Mouse (Mus musculus): Measurements from ENCODE around the gene Pnmt. TPM values are rescaled to one million over a fixed set of nuclear protein-coding genes. Genes with fewer than 3 reads are reported as not detected.

Gene Pnmt
- polyA plus RNA-seq, 1 experiment from 2014 or later, result 3.8 TPM

DNA sequence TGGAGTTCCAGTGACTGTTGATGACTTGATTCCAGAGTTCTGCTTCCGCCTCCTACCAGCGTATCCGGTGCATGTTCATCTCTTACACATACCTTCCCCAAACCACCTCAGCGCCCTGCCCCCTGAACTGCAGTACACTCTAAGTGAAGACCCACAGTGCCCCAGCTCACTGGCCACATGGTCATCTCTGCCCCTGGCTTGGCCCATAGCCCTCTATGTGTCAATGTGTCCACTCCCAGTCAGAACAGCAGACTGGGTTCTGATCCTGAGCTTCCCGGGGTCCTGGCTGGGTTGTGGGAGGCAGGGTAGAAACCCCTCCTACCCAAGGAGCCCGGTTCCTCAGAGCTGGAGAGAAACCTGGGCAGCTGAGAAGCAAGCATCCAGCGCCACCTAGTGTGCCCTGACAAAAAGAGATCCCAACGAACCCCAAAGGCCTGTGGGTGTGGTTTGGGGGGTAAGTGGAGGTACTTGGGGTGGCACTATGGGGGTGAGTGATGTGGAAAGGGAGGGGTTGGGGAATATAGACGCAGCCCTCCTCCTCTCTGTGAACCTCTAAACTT is 3.1 kb downstream of the Pnmt start:
- Histone ChIP-seq H3K27me3 (peaks cover 57% of the 10 kb centered on the region), H3K9me3 (replicated peaks) (no peaks in the 10 kb centered on the region), H3K27ac (no peak overlapping the region), H3K4me2 (no peak overlapping the region), H3K9ac (no peak overlapping the region), H3K4me3 (replicated peaks) (no peak overlapping the region), H3K4me1 (peaks cover 79% of the 10 kb centered on the region), H3K36me3 (no peaks in the 10 kb centered on the region)
- ATAC-seq (replicated peaks; ENCODE audit: low FRiP score), result no peak
- 21% methylated on average over 9 of the region's 9 CpGs for WGBS

GRCm38 (mm10) chr11:98390141-98390540 is 3.9 kb downstream of the Pnmt start:
- WGBS, result 77% methylated on average over 12 of the region's 12 CpGs
- no peaks in the 10 kb centered on the region for H3K9me3 ChIP-seq (replicated peaks)
- no peak for ATAC-seq (replicated peaks; ENCODE audit: low FRiP score)
- no peaks in the 10 kb centered on the region for H3K36me3 ChIP-seq
- H3K4me2 ChIP-seq, result no peak overlapping the region
- peaks cover 81% of the 10 kb centered on the region for H3K4me1 ChIP-seq
- H3K4me3 ChIP-seq (replicated peaks), result no peak overlapping the region
- H3K9ac ChIP-seq, result no peak overlapping the region
- peaks cover 48% of the 10 kb centered on the region for H3K27me3 ChIP-seq
- no peak overlapping the region for H3K27ac ChIP-seq

- H3K27me3 ChIP-seq, result peaks cover 29% of the 10 kb centered on the region
- peaks cover 68% of the 10 kb centered on the region for H3K4me1 ChIP-seq
- WGBS, result 10% methylated on average over 6 of the region's 8 CpGs
- 0 out of 2 replicates have a peak overlapping the region, but pooled peaks have one; percentile 1 for H3K4me2 ChIP-seq
- no peak overlapping the region for H3K4me3 ChIP-seq (replicated peaks)
- no peaks in the 10 kb centered on the region for H3K36me3 ChIP-seq
- ATAC-seq (replicated peaks; ENCODE audit: low FRiP score), result no peak; the same call in 1 of the 2 replicates
- peak overlapping the region; percentile 46 for H3K27ac ChIP-seq
- no peak overlapping the region for H3K9ac ChIP-seq
- H3K9me3 ChIP-seq (replicated peaks), result no peaks in the 10 kb centered on the region
Measured at GRCm38 (mm10) chr11:98392034-98392433, 5.8 kb downstream of the Pnmt start.

DNA sequence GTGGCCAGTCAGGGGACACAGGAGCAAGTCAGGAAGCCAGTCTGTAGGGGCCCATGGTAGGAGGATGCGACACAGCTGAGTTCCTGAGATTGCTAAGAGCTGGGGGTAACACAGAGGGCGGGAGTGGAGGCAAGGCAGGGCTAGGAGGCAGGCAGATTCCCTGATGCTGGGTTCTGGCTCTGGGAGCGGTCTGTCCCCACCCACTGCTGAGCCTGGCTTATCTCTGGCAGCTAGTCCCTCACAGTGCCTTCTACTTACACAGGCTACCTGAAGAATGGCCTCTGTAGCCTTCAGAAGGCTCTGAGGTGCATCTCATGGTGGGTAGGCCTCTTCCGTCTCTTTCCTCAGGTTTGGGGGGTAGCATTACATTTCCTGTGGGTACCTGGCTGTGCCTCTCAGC is 6.4 kb downstream of the Pnmt start:
- H3K9ac ChIP-seq, result no peak overlapping the region
- ATAC-seq (replicated peaks; ENCODE audit: low FRiP score), result 0 out of 2 replicates have a peak, but pooled peaks have one; percentile 17
- H3K4me2 ChIP-seq, result 0 out of 2 replicates have a peak overlapping the region, but pooled peaks have one; percentile 1
- no peaks in the 10 kb centered on the region for H3K9me3 ChIP-seq (replicated peaks)
- H3K36me3 ChIP-seq, result 0 out of 2 replicates have a peak, but pooled peaks cover 3% of the 10 kb centered on the region
- H3K27me3 ChIP-seq, result peaks cover 23% of the 10 kb centered on the region
- H3K4me3 ChIP-seq (replicated peaks), result no peak overlapping the region
- peaks cover 62% of the 10 kb centered on the region for H3K4me1 ChIP-seq
- 51% methylated on average over 4 of the region's 4 CpGs for WGBS
- peak overlapping the region; percentile 46 for H3K27ac ChIP-seq

GRCm38 (mm10) chr11:98393317-98393716 is 7.1 kb downstream of the Pnmt start:
- 65% methylated on average over 6 of the region's 6 CpGs for WGBS
- Histone ChIP-seq H3K4me1 (peaks cover 56% of the 10 kb centered on the region), H3K4me3 (replicated peaks) (no peak overlapping the region), H3K9ac (no peak overlapping the region), H3K27ac (peak overlapping the region; percentile 46), H3K36me3 (0 out of 2 replicates have a peak, but pooled peaks cover 6% of the 10 kb centered on the region), H3K27me3 (peaks cover 17% of the 10 kb centered on the region), H3K4me2 (no peak overlapping the region), H3K9me3 (replicated peaks) (no peaks in the 10 kb centered on the region)
- peak; percentile 27; the same call in 1 of the 2 replicates for ATAC-seq (replicated peaks; ENCODE audit: low FRiP score)

DNA sequence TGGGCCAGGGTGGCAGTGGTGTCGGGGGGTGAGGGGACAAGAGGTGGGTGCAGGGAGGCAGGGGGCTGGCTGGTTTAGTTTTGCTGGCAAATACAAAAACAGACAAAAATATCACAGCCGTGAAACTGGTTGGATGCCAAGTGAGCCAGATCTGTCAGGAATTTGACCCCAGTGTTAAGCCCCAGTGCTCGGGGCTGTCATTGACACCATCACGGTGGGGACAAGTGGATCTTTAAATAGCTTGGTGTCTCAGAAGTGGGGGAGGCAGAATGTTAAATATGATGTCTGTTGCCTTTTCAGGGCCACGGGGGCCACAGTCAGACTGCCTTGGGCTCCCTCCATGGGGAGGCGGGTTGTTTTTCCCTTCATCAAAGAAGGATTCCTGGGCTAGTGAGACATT is 8.1 kb downstream of the Pnmt start:
- 0 out of 2 replicates have a peak, but pooled peaks cover 6% of the 10 kb centered on the region for H3K36me3 ChIP-seq
- WGBS, result 28% methylated on average over 6 of the region's 6 CpGs
- peaks cover 17% of the 10 kb centered on the region for H3K27me3 ChIP-seq
- H3K27ac ChIP-seq, result peak overlapping the region; percentile 46
- H3K9ac ChIP-seq, result no peak overlapping the region
- H3K4me2 ChIP-seq, result no peak overlapping the region
- no peaks in the 10 kb centered on the region for H3K9me3 ChIP-seq (replicated peaks)
- no peak for ATAC-seq (replicated peaks; ENCODE audit: low FRiP score)
- no peak overlapping the region for H3K4me3 ChIP-seq (replicated peaks)
- peaks cover 47% of the 10 kb centered on the region for H3K4me1 ChIP-seq

GRCm38 (mm10) chr11:98395041-98395440 is 8.8 kb downstream of the Pnmt start:
- Histone ChIP-seq H3K4me1 (peaks cover 50% of the 10 kb centered on the region), H3K4me3 (replicated peaks) (no peak overlapping the region), H3K27me3 (peaks cover 13% of the 10 kb centered on the region), H3K9ac (no peak overlapping the region), H3K4me2 (no peak overlapping the region), H3K27ac (peak overlapping the region; percentile 46), H3K36me3 (0 out of 2 replicates have a peak, but pooled peaks cover 6% of the 10 kb centered on the region), H3K9me3 (replicated peaks) (no peaks in the 10 kb centered on the region)
- no peak for ATAC-seq (replicated peaks; ENCODE audit: low FRiP score)
- WGBS, result 40% methylated on average over 4 of the region's 4 CpGs

DNA sequence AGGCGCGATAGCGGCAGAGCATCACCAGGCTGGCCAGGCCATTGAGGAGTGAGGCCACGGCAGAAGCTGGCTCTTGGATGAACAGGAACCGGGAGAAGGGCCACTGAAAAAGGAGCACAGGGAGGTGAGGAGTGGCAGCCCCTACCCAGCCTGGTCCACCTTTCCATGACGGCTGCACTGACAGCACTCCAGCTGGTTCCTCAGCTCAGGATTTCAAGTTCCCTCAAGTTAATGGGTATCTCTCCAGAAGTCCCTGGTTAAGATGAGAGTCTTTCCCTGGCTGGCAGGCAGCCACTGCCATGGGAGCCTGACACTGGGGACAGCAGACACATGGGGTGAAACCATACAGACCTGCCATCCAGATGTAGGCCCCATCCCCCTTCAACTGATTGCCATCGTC is 11.7 kb downstream of the Pnmt start:
- H3K27me3 ChIP-seq, result no peaks in the 10 kb centered on the region
- no peak overlapping the region for H3K4me2 ChIP-seq
- H3K9ac ChIP-seq, result no peak overlapping the region
- peaks cover 43% of the 10 kb centered on the region for H3K4me1 ChIP-seq
- WGBS, result 94% methylated on average over 7 of the region's 7 CpGs
- H3K4me3 ChIP-seq (replicated peaks), result no peak overlapping the region
- no peak for ATAC-seq (replicated peaks; ENCODE audit: low FRiP score)
- H3K27ac ChIP-seq, result no peak overlapping the region
- H3K9me3 ChIP-seq (replicated peaks), result no peaks in the 10 kb centered on the region
- H3K36me3 ChIP-seq, result 0 out of 2 replicates have a peak, but pooled peaks cover 6% of the 10 kb centered on the region

- Histone ChIP-seq H3K36me3 (0 out of 2 replicates have a peak, but pooled peaks cover 6% of the 10 kb centered on the region), H3K9ac (peak within 1 kb of the TSS; percentile 73), H3K27me3 (no peaks in the 10 kb centered on the region), H3K4me3 (replicated peaks) (peak within 1 kb of the TSS; percentile 81), H3K4me1 (peaks cover 20% of the 10 kb centered on the region), H3K27ac (peak within 1 kb of the TSS; percentile 100), H3K9me3 (replicated peaks) (no peaks in the 10 kb centered on the region), H3K4me2 (peak within 1 kb of the TSS; percentile 87)
- under 1% methylated on average over 40 of the region's 40 CpGs for WGBS
- peak; percentile 91 for ATAC-seq (replicated peaks; ENCODE audit: low FRiP score)
Measured at GRCm38 (mm10) chr11:98400161-98400726, 14.0 kb downstream of the Pnmt start, which contains the start of gene Pgap3. Gene Pgap3, minus strand, starts transcription at chr11:98400490.

DNA sequence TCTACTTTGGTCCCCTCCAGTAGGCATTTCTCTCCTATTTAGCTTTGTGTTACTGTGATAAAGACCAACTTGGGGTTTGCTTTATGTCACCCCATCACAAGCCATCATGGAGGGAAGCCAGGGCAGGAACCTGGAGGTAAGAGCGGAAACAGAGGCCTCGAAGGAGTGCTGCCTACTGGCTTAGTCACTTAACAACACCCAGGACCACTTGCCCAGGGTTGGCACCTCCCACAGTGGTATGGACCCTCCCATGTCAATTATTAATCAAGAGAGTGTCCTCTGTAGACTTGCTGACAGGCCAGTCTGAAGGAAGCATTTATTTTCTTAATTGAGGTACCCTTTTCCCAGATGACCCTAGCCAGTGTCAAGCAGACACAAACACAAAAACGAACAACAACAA is 14.6 kb downstream of the Pnmt start:
- no peaks in the 10 kb centered on the region for H3K9me3 ChIP-seq (replicated peaks)
- peak overlapping the region; percentile 100 for H3K27ac ChIP-seq
- peak; percentile 63 for ATAC-seq (replicated peaks; ENCODE audit: low FRiP score)
- WGBS, result 52% methylated on average over 3 of the region's 3 CpGs
- peak overlapping the region; percentile 87 for H3K4me2 ChIP-seq
- H3K9ac ChIP-seq, result peak overlapping the region; percentile 73
- 0 out of 2 replicates have a peak, but pooled peaks cover 6% of the 10 kb centered on the region for H3K36me3 ChIP-seq
- peaks cover 18% of the 10 kb centered on the region for H3K4me1 ChIP-seq
- H3K27me3 ChIP-seq, result no peaks in the 10 kb centered on the region
- H3K4me3 ChIP-seq (replicated peaks), result peak overlapping the region; percentile 81

- Histone ChIP-seq H3K27ac (no peak overlapping the region), H3K36me3 (no peaks in the 10 kb centered on the region), H3K9me3 (replicated peaks) (no peaks in the 10 kb centered on the region), H3K4me1 (peaks cover 27% of the 10 kb centered on the region), H3K4me2 (no peak overlapping the region), H3K9ac (no peak overlapping the region), H3K27me3 (peaks cover 5% of the 10 kb centered on the region), H3K4me3 (replicated peaks) (no peak overlapping the region)
- ATAC-seq (replicated peaks; ENCODE audit: low FRiP score), result no peak
- 67% methylated on average over 6 of the region's 6 CpGs for WGBS
Measured at GRCm38 (mm10) chr11:98406621-98407020, 20.4 kb downstream of the Pnmt start.

GRCm38 (mm10) chr11:98408872-98409271 is 22.6 kb downstream of the Pnmt start:
- WGBS, result 31% methylated on average over 8 of the region's 8 CpGs
- Histone ChIP-seq H3K4me2 (peak overlapping the region; percentile 52), H3K27me3 (peaks cover 5% of the 10 kb centered on the region), H3K4me3 (replicated peaks) (peak overlapping the region; percentile 19), H3K27ac (peak overlapping the region; percentile 90), H3K36me3 (no peaks in the 10 kb centered on the region), H3K9me3 (replicated peaks) (no peaks in the 10 kb centered on the region), H3K4me1 (peaks cover 42% of the 10 kb centered on the region), H3K9ac (no peak overlapping the region)
- ATAC-seq (replicated peaks; ENCODE audit: low FRiP score), result peak; percentile 52

All from kidney, embryonic 15.5 days (tissue).